Mouse (Mus musculus) ovary, postnatal 10 days (tissue): ENCODE results near the gene Bhlha9.
"Not testable (repeated sequence)": the region's sequence is repeated elsewhere in the genome, so short reads cannot be mapped to it uniquely, and the experiment has no call there.

ENCODE experiments used
- DNase-seq: peaks from one replicate; pipeline ENCODE4 v3.0.0; 2022; ENCODE audit warnings: low spot score

Bhlha9 gene

DNA sequence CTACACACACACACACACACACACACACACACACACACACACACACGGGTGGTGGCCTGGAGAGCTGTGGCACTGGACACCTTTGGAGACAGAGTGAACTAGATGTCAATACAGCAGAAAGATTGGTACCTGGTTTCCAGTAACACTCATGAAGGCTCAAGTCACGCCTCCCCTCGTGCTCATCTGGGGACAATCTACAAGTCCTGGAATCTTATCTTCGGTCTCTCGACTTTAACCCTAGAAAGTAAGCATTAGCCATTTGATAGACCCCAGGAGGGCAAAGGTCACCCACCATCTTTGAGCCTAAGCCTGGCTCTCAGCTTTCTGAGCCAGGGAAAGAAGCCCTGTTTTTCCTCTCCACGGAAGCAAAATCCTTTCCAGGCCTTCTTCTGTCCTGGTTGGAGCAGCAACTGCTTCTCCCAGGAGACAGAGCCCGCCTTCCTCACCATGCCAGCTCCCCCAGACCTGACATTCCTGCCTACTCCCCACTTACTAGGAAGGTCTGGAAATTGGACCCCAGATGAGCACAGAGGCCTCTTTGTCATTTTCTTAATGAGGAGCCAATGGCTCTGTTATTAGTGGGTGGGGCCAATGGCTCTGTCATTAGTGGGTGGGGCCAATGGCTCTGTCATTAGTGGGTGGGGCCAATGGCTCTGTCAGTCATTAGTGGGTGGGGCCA lies 10.3 kb upstream of the Bhlha9 start:
- DNase-seq, result no peak

DNA sequence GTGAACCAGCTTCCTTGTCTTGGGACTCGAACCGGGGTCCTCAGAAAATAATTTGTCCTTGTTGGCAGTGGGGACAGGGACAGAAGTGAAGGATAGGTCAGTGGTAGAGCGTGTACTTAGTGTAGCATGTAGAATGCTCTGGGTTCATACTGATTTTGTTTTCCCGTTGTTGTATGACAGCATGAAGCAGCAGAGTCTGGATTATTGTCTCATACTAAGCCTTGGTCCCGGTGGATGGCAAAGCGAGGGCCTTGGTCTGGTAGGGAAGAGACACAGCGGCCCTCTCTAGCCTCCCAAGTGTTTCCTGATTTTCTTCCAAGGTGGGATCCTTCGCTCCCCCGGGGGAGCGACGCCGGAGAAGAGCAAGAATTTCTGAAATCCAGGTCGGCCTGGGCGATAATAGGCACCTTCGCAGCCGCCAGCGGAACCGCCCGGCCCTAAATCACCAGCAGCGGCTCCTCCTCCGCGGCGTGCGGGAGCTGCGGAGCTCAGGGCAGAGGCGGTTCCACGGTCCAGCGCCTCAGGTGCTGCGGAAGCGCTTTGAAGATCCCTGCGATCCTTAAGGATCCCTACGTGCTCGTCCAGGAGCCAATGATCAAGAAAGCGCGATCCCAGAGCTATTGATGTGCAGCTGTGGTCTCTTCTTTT lies 6.1 kb upstream of the Bhlha9 start:
- no peak for DNase-seq

DNA sequence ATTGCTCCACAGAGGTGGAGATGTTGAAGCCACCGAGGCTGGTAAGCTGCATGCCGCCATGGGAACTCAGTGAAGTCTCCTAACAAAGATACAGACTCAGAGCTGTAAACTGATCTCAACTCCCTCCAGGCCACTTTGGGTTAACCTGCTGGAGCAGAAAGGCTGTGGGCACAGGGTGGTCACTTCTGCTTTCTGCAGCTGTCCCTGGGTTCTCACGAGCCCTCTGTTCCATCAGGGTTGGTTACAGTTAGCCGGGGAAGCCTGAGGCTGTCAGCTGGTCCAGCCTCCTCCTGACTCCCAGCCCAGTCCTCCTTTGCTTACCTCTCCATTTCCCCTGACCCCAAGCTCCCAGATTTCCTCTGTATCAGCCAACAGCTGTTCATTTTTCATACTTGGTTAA lies 4.5 kb upstream of the Bhlha9 start:
- DNase-seq, result no peak

DNA sequence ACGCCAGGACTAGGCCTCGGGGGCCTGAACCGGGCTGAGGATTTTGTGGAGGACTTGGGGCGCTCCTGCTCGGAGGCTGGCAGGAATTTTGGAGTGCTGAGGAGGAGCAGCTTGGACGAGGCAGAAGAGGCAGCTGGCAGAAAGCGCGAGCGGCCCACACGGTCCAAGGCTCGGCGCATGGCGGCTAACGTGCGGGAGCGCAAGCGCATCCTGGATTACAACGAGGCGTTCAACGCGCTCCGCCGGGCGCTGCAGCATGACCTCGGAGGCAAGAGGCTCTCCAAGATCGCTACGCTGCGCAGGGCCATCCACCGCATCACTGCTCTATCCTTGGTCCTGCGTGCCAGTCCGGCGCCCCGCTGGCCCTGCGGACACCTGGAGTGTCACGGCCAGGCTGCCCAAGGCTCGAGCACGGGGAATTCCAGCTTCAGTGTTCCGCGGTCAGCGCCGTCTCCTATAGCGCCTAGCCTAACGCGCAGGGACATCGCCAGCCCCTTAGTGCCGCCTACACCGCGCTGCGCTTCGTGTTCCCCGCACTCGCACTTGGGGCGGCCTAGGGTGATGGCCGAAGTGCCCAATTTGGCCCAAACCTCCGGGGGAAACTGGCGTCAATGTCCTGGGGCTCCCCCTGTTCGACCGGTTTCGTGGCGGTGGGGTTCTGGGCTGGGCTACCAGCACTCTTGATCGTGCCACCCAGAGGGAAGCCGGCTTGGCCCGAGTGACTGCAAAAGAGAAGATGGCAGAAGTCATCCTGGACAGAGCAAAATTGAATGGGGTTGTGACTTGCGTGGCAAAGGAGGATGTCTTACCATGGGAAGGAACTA lies 503 bp downstream of the Bhlha9 start:
- DNase-seq, result no peak

DNA sequence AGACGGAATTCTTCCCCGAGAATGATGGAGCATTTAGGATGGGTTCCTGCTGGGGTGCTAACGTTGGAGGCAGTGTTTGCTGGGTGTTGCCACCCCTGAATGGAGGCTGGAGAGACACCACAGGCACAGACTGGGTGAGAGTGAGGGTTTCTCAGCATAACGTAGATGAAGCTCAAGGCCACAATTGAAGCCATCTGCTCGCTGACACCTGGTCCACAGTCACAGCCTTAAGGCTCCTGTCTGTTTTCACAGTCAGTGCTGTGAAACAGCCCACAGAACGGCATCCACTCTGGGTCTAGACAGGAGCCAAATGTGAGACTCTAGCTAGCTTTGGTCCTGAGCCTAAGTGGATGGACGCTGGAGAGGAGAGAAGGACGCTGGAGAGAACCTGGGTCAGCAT lies 1.9 kb downstream of the Bhlha9 start:
- DNase-seq, result no peak

DNA sequence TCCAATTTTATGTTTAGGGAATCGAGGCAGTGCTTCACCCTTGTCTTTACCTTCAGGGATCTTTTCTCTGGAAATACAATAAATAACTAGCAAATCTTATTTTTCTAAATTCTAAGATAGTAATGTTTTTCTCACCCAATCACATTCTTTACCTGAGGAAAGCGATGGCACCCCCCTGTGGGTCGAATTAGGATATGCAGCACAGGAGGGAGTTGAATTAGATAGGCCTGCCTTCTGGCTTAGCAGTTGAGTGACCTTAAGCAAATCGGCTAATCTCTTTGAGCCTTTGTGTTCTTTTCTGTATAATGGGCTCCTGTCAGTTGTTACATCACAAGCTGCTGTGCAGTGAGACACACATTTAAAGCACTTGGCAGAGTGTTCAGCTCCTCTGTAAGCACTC lies 2.4 kb downstream of the Bhlha9 start:
- no peak for DNase-seq

DNA sequence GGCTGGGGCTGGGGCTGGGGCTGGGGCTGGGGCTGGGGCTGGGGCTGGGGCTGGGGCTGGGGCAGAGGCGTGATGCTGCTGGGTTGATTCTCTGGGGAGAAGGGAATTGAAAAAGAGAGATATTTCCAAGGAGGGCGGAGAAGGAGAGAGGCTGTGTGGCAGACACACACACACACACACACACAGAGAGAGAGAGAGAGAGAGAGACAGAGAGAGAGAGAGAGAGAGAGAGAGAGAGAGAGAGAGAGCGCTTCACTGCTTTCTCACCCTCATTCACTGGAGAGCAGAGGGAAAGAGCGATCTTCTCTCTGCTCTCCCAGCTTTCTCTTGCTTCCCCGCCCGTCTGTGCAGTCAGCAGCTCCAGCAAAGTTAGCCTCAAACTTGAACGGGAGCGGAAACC lies 7.2 kb downstream of the Bhlha9 start, which contains the start of gene Trarg1:
Trarg1 (plus strand) TSS at position 301 of the 400 bp plus-strand sequence.
- DNase-seq, result not testable (repeated sequence)

DNA sequence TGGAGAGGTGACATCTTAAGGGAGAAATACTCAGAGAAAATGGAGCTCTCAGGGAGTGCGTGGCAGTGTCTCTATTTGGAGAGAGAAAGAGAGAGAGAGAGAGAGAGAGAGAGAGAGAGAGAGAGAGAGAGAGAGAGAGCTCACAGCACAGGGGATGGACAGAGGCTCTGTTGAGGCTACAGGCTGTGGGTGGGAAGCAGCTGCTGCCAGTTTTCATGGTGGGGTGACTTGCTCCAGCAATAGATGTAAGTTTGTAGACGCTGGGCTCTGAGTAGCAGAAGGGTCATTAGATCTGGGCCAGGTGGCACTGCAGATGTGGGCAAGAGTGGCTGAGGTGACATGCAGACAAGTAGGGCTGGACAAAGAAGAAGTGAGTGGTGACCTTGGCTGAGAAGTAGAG lies 13.3 kb downstream of the Bhlha9 start:
- DNase-seq, result no peak

DNA sequence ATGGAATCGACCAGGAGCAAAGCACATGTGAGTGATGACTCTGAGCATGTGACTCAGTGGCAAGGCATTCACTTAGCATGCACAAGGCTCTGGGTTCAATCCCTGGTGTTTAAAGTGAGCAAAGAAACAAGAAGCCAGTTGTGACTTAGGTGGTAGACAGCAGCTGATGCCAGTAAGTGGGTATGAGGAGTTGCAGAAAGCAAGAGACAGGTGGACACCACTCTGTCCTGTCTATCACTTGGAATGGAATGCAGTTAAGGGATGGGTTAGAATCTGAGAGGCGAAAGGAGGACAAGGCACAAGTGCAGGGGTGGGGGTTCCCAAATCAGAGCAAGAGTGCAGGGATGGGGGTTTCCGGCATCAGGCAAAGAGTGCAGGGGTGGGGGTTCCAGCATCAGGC lies 19.8 kb downstream of the Bhlha9 start:
- no peak for DNase-seq

DNA sequence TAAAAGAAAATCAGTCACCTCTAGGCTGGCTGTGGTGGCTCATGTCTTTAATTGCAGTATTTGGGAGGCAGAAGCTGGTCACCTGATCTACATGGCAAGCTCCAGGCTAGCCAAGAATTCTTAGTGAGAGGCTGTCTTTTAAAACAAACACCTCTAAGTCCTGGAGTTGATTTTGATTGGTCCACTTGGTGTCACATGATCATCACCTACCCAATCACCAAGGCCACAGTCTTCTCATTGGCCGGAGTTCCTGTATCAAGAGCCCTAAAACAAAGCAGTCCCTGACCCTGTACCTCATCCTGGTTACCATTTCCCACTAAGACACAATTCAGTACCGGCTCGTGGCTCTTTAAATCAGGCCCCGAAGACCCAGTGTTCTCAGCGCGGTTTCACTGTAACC lies 23.5 kb downstream of the Bhlha9 start:
- DNase-seq, result no peak

DNA sequence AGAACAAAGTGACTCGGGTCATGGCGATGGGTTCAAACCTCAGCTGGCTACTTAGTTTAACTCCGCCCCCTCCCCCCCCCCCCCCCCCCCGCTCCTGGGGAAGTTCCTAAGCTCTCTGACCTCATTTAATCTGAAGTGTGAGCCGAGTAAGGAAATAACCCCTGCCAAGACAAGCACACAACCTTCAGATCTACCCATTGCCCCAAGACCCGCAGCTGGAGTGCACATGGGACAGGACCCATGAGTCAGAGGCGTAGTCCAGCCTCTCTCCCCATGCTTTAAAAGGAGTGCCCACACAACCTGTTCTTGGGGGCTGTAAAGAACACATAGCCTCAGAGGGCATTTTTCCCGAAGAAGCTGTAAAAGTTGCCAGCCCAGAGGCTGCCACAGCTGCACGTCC lies 27.4 kb downstream of the Bhlha9 start:
- no peak for DNase-seq

DNA sequence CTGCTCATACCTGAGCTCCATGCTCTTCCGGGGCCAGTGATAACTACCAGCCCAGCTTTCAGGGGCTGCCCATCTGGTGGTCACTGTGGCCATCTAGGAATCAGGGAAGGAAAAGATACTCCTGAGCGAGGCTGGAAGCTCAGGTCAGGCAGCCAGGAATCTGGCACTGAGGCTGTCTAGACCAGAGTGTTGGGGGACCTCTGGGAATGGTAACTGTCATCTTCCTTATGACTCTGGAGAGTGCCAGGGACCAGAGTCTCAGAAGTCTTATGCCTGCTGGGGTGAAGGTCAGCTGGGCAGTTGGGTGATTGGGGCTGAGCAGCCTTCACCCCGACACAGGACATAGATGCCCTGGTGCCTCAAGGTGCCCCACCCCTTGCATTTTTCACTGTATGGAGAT lies 35.4 kb downstream of the Bhlha9 start:
- no peak for DNase-seq

DNA sequence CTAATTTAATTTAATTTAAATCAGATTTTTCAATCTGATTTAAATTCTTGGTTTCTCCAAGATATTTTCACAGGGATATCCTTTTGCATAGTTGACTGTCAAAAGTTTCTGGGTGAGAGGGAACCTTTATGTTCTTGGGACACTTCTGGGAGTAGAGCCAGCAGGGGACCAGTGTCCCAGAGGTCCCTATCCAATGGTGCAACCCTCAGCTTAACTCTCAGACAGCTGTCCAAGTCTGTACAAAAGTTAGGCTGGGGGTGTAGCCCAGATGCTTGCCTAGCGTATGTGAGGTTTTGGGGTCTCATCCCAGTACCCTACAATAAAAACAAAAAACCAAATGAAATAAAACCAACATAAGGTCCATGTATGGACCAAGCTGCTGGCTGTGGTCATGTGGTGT lies 35.8 kb downstream of the Bhlha9 start:
- DNase-seq, result no peak

DNA sequence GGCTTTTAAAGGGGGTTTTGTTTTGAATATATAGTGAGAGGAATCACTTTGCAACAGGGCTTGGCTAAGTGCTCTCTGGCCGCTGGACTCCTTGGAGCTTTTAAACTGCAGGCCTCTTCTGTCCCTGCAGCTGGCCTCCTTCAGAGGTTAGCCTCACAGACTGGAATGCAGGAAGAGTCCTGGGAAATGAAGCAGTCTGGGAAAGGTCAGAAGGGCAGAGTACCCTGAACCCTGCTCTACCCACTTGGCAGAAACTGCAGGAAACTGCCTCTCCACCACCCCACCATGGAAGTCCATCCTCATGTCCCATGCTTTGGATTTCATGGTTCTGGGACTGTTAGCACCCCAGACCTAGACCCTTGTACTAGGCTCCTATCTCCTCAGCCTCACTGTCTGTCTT lies 36.6 kb downstream of the Bhlha9 start:
- DNase-seq, result no peak

DNA sequence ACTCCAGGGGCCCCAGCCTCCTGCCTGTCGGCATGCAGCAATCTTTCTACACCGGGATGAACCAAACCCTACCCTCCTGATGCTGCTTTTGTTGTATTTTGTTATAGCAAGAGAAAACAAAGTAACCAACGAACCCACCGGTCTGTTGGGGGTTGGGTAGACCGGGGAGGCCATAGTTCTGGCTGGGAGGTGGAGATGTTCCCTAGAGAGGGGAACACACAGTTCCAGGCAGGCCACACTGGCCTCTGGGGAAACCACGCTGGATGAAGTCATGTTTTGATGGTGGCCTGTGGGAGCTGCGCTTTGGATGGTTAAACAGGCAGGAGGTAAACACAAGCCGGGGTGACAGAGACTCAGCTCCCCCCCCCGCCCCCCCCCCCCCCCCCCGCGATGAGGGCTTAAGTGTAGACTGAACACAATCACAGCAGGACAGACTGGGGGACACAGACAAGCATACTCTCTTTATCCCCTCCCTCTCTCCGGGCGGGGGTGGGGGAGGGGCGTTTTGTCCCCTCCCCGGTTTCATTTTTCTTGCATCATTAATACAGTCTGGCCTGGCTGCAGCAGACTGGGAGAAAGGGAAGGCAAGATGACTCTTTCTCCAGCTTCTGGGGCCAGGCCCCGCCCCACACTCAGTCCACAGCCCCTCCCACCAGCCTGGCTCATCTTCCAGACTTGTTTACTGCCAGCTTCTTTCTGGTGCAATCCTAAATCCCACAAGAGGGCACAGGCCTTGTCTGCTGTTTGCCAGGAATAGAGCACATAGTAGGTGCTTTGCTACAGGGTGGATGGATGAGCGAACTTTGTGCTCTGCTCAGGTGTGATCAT lies 37.6 kb downstream of the Bhlha9 start:
- no peak for DNase-seq

DNA sequence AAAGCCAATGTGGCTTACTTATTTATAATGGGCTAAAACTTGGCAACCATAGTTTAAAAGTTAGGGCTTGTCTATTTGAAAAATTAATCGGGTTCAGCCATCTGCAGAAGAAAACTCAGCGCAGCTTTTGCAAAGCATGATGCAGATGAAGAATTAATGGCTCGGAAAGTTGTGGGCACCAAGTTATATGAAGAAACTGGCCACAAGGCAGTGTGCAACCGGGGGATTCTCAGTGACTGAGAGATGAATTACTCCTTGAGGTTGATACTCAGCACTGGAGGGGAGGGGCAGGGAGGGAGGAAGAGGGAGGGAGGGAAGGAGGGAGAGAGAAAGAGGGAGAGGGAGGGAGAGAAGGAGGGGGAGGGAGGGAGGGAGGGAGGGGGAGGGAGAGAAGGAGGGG lies 44.7 kb downstream of the Bhlha9 start:
- DNase-seq, result no peak
